Mouse (Mus musculus) bone marrow, adult 2 months (tissue): Measurements from ENCODE around the gene Clns1a.

ENCODE experiments used
- CTCF ChIP-seq: fragments of 200-500 bp; IDR thresholded peaks from 2 replicates; pipeline ENCODE4 v1.5.1; 2011; ENCODE audit warnings: low read length, control low read depth; ENCODE audit not compliant: control insufficient read depth, insufficient read depth
- POLR2A ChIP-seq: fragments of 200-500 bp; IDR thresholded peaks from 2 replicates; pipeline ENCODE4 v1.6.1; 2011; ENCODE audit warnings: low read depth, mild to moderate bottlenecking, control low read depth, low read length, borderline replicate concordance; ENCODE audit not compliant: control insufficient read depth

GRCm38 (mm10) chr7:97709204-97709603, 12.8 kb downstream of the Clns1a start:
- TF ChIP-seq CTCF (no peak), POLR2A (no peak)
